Mouse (Mus musculus) limb, embryonic 11.5 days (tissue): Measurements from ENCODE around the gene Clec12b. TPM values are rescaled to one million over a fixed set of nuclear protein-coding genes. Genes with fewer than 3 reads are reported as not detected.

Experiments
- ATAC-seq: fragments of 200-750 bp; cut with Nextera tagmentation; 2 replicates; pipeline ENCODE4 v1.8.0; 2017; ENCODE audit warnings: low read depth; ENCODE audit not compliant: insufficient number of reproducible peaks, low FRiP score, low TSS enrichment
- DNase-seq: peaks from one replicate; pipeline ENCODE4 v3.0.0-alpha.2; 2015; ENCODE audit warnings: low spot score
- H3K27ac ChIP-seq: fragments of 300-500 bp; sonication (generic); replicated peaks from 2 replicates; pipeline ENCODE4 v1.5.1; 2014; ENCODE audit warnings: low read depth, mild to moderate bottlenecking, low read length
- H3K27me3 ChIP-seq: fragments of 300-500 bp; sonication (generic); 2 replicates; pipeline ENCODE4 v1.6.1; 2014; ENCODE audit warnings: mild to moderate bottlenecking, low read length, mixed read lengths; ENCODE audit not compliant: control insufficient read depth, insufficient read depth
- H3K36me3 ChIP-seq: fragments of 300-500 bp; sonication (generic); 2 replicates; pipeline ENCODE4 v1.6.1; 2014; ENCODE audit warnings: mild to moderate bottlenecking, low read length, moderate library complexity, mixed read lengths; ENCODE audit not compliant: control insufficient read depth, insufficient read depth
- H3K4me1 ChIP-seq: fragments of 300-500 bp; sonication (generic); 2 replicates; pipeline ENCODE4 v1.6.1; 2014; ENCODE audit warnings: low read length, mixed read lengths; ENCODE audit not compliant: control insufficient read depth, insufficient read depth
- H3K4me2 ChIP-seq: fragments of 300-500 bp; sonication (generic); 2 replicates; pipeline ENCODE4 v1.6.1; 2014; ENCODE audit warnings: low read depth, mild to moderate bottlenecking, moderate library complexity; ENCODE audit not compliant: severe bottlenecking
- H3K4me3 ChIP-seq: fragments of 300-500 bp; sonication (generic); 2 replicates; pipeline ENCODE4 v1.5.1; 2014; ENCODE audit warnings: low read depth, low read length
- H3K9ac ChIP-seq: fragments of 300-500 bp; sonication (generic); 2 replicates; pipeline ENCODE4 v1.6.1; 2014; ENCODE audit warnings: mild to moderate bottlenecking, low read length
- H3K9me3 ChIP-seq: fragments of 300-500 bp; sonication (generic); 2 replicates; pipeline ENCODE4 v1.6.1; 2016; ENCODE audit warnings: low read length; ENCODE audit not compliant: control insufficient read depth
- WGBS: fragments of 180-500 bp; shearing (Covaris S2); extraction: QIAGEN DNeasy Blood & Tissue Kit; methylation state at CpG from one replicate; pipeline ENCODE4 v1.1.7; 2014; 5-methylcytosine and 5-hydroxymethylcytosine counted together
- polyA plus RNA-seq: library from polyadenylated mRNA; unstranded; fragments of >200 nt; fragmentation: Nextera tagmentation; extraction: Ambion mirVana; gene quantifications from 2 replicates; pipeline ENCODE4 v1.2.1, GENCODE M21; 2014

Gene Clec12b
- not detected in 2 replicates for polyA plus RNA-seq

- Histone ChIP-seq H3K27ac (no peak within 1 kb of the TSS), H3K27me3 (no peaks in the 10 kb centered on the region), H3K36me3 (no peaks in the 10 kb centered on the region), H3K4me3 (no peak within 1 kb of the TSS), H3K9me3 (no peaks in the 10 kb centered on the region), H3K4me2 (no peak within 1 kb of the TSS), H3K4me1 (no peaks in the 10 kb centered on the region), H3K9ac (no peak within 1 kb of the TSS)
- ATAC-seq, result no peak
- 88% methylated on average over 2 of the region's 2 CpGs for WGBS
- no peak for DNase-seq
Measured at GRCm38 (mm10) chr6:129385774-129386173, at the start of gene Clec12b. Clec12b (minus strand) TSS chr6:129385874.

GRCm38 (mm10) chr6:129434239-129434638, 48.6 kb upstream of the Clec12b start:
- H3K27ac ChIP-seq, result no peak overlapping the region
- 83% methylated on average over 5 of the region's 5 CpGs for WGBS
- H3K9me3 ChIP-seq, result no peaks in the 10 kb centered on the region
- no peak overlapping the region for H3K4me3 ChIP-seq
- H3K9ac ChIP-seq, result no peak overlapping the region
- ATAC-seq, result no peak
- H3K4me1 ChIP-seq, result no peaks in the 10 kb centered on the region
- no peaks in the 10 kb centered on the region for H3K36me3 ChIP-seq
- no peaks in the 10 kb centered on the region for H3K27me3 ChIP-seq
- DNase-seq, result no peak
- no peak overlapping the region for H3K4me2 ChIP-seq

- Histone ChIP-seq H3K4me3 (no peak overlapping the region), H3K9ac (no peak overlapping the region), H3K4me1 (no peaks in the 10 kb centered on the region), H3K36me3 (no peaks in the 10 kb centered on the region), H3K27me3 (no peaks in the 10 kb centered on the region), H3K4me2 (no peak overlapping the region), H3K27ac (no peak overlapping the region), H3K9me3 (no peaks in the 10 kb centered on the region)
- DNase-seq, result no peak
- 84% methylated on average over 4 of the region's 4 CpGs for WGBS
- no peak for ATAC-seq
Measured at GRCm38 (mm10) chr6:129427281-129427680, 41.6 kb upstream of the Clec12b start.

GRCm38 (mm10) chr6:129425812-129426211, 40.1 kb upstream of the Clec12b start:
- no peaks in the 10 kb centered on the region for H3K4me1 ChIP-seq
- H3K4me2 ChIP-seq, result no peak overlapping the region
- WGBS, result 38% methylated on average over 5 of the region's 5 CpGs
- no peak overlapping the region for H3K9ac ChIP-seq
- no peak for DNase-seq
- H3K36me3 ChIP-seq, result no peaks in the 10 kb centered on the region
- no peak overlapping the region for H3K27ac ChIP-seq
- no peaks in the 10 kb centered on the region for H3K9me3 ChIP-seq
- no peak for ATAC-seq
- no peaks in the 10 kb centered on the region for H3K27me3 ChIP-seq
- no peak overlapping the region for H3K4me3 ChIP-seq

- ATAC-seq (no peak), DNase-seq (no peak)
- Histone ChIP-seq H3K4me2 (no peak overlapping the region), H3K4me1 (no peaks in the 10 kb centered on the region), H3K27ac (no peak overlapping the region), H3K9ac (no peak overlapping the region), H3K36me3 (no peaks in the 10 kb centered on the region), H3K9me3 (no peaks in the 10 kb centered on the region), H3K4me3 (no peak overlapping the region), H3K27me3 (no peaks in the 10 kb centered on the region)
- WGBS, result 66% methylated on average over 5 of the region's 5 CpGs
Measured at GRCm38 (mm10) chr6:129425217-129425616, 39.5 kb upstream of the Clec12b start.

- ATAC-seq (peak; percentile 84), DNase-seq (peak; percentile 84)
- Histone ChIP-seq H3K4me3 (no peak overlapping the region), H3K9me3 (no peaks in the 10 kb centered on the region), H3K4me2 (no peak overlapping the region), H3K27ac (no peak overlapping the region), H3K27me3 (no peaks in the 10 kb centered on the region), H3K4me1 (no peaks in the 10 kb centered on the region), H3K9ac (no peak overlapping the region), H3K36me3 (no peaks in the 10 kb centered on the region)
- 18% methylated on average over 1 of the region's 1 CpGs for WGBS
Measured at GRCm38 (mm10) chr6:129423734-129424072, 38.0 kb upstream of the Clec12b start.

GRCm38 (mm10) chr6:129423040-129423733, 37.5 kb upstream of the Clec12b start:
- DNase-seq (no peak), ATAC-seq (0 out of 2 replicates have a peak, but pooled peaks have one; percentile 49)
- Histone ChIP-seq H3K9me3 (no peaks in the 10 kb centered on the region), H3K27ac (no peak overlapping the region), H3K36me3 (no peaks in the 10 kb centered on the region), H3K27me3 (no peaks in the 10 kb centered on the region), H3K4me3 (no peak overlapping the region), H3K4me2 (no peak overlapping the region), H3K9ac (no peak overlapping the region), H3K4me1 (no peaks in the 10 kb centered on the region)
- WGBS, result 71% methylated on average over 4 of the region's 4 CpGs

DNA sequence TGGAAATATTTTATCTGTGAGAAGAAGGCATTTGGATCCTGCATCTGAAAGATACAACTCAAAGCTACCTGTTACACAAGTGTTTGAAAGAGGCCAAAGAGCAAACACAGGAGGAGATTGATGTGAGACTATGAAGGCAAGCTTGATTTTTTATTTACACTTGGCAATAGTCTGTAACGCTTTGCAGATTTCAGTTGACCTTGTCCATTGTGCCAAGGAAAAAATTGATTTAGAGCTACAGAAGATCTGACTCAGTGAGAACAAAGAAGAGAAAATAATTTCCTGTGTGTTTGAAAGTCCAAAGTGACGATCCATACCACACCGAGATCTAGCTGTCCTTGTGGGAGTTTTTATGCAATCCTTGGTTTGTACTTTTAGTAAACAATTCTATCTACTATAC, 36.6 kb upstream of the Clec12b start:
- Histone ChIP-seq H3K9me3 (no peaks in the 10 kb centered on the region), H3K9ac (no peak overlapping the region), H3K4me3 (no peak overlapping the region), H3K27ac (no peak overlapping the region), H3K4me1 (no peaks in the 10 kb centered on the region), H3K27me3 (no peaks in the 10 kb centered on the region), H3K4me2 (no peak overlapping the region), H3K36me3 (no peaks in the 10 kb centered on the region)
- ATAC-seq, result no peak
- 90% methylated on average over 3 of the region's 3 CpGs for WGBS
- DNase-seq, result no peak

DNA sequence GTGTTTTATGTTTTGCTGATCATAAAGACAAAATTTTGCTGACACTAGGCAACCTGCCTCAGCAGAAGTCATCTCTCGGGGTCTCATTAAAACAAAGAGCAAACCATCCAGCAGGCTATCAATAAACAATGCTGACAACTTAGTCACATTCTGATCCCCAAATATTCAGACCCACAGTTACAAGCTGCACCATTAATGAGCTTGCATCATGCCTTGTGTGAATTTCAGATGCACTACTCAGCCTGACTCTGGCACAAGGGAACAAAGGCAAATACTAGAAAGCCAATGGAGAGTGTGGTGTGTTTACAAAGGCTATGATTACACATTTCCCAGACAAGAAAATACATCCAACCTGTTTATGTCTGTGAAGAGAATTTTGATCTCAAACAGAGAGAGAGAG, 28.5 kb upstream of the Clec12b start:
- Histone ChIP-seq H3K9me3 (no peaks in the 10 kb centered on the region), H3K36me3 (no peaks in the 10 kb centered on the region), H3K27me3 (no peaks in the 10 kb centered on the region), H3K27ac (no peak overlapping the region), H3K4me2 (no peak overlapping the region), H3K9ac (no peak overlapping the region), H3K4me1 (no peaks in the 10 kb centered on the region), H3K4me3 (no peak overlapping the region)
- DNase-seq (no peak), ATAC-seq (no peak)
- WGBS, result 78% methylated on average over 1 of the region's 1 CpGs
